Mouse (Mus musculus) CD4-positive helper T cell, adult 2 months (primary cell): ENCODE data around the gene Podxl2.

Experiments used
- DNase-seq: peaks from one replicate; pipeline ENCODE4 v3.0.0-alpha.2; 2012; ENCODE audit warnings: low read depth, missing footprints, low spot score

Gene Podxl2

DNA sequence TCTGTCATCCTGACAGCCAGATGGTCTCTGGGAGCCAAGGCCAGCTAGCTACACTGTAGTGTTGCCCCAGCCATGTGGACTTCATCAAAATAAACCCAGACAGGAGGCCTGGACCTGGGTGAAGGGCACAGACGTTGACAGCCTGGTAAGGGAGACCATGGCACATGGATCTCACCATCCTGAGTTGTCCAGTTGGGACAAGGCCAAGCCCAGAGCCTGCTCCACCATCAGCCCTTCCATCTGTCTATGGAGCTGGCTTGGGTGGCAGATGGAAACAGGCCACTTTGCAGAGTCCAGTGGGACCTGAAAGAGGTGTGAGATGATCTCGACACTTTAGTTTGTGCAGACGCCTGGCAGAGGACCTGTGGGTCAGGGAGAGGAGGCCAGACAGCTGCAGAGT is 74.1 kb downstream of the Podxl2 start:
- DNase-seq: no peak

DNA sequence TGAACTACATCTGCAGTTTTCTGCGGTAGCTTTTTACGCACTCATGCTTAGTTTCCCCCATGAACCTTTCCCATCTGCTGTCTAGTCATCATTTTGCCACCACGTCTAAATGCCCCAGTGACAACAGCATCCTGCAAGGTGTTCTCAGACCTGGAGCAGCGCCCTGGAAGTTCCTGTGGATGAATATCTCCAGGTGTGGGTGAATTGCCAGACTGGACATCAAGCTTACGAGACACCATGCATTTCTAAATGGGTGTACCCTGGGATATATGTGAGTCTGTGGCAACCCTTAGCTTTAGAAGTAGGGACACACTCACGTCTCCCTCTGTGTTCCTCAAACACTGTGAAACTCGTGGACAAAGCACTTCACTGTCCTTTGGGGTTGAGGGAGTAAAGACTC is 74.7 kb downstream of the Podxl2 start:
- no peak for DNase-seq

DNA sequence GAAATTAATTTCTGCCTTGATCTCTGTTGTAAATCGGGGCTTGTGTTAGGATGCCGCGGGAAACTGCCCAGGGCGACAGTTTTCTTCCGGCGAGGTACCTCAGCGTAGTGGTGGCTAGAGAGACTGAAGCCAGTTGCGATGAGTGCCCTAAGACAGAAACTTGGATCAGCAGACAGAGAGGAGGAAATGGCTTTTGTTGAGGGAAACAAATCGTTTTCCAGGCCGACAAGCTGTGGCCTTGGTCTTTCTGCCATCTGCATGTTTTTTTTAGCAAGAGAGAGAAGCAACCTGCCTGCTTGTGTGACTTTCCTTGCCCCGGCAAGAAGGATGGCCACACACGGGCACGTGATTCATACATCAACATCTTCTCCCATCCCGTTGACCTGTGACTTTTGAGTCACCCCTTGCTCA is 80.3 kb downstream of the Podxl2 start:
- no peak for DNase-seq

DNA sequence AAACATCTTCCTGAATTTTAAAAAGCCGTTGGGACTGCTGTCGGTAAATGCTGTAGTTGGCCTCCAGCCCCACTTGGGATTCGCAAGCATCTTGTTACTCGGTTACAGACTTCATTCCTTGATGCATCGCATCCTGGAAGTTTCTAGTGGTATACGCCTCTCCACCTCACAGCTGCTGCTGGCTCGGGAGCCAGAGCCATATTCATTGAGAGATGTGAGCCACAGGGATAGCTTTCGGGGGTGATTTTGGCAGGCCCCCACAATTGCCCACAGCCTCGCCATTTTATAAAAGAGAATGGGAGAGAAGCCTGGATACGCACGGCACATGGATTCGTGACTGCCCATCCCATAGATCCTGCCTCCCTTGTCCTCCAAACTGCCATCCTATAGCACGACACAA is 81.0 kb downstream of the Podxl2 start:
- DNase-seq: no peak

DNA sequence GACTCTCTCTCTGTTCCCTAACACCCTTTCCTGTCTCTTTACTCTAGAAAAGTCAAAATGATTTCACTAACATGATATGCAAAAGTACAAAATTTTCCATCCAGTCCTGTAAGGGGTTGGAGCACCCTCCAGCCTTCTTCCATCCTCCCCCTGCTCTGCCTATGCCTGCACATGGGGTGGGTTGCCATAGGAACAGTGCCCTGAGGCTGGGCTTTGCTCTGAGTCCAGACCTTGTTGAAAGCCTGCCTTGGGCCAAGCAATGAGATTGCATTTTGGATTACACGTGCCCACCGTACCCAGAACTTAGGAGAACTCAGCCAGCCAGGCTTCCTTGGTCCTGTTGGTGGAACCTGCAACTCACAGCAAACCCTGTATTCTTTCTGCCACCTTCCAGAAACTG is 81.6 kb downstream of the Podxl2 start:
- DNase-seq: no peak
